Mouse (Mus musculus): Measurements from ENCODE around the gene Rnf41.

- TF ChIP-seq CTCF (IDR thresholded peaks at IDR 0.05 in 2 of 3, conservative IDR thresholded peaks at IDR 0.05 in 1 of 3; ENCODE audit: control insufficient read depth in 1 of 3, insufficient read depth in 1 of 3, low read depth in 2 of 3, low read length in 3 of 3, poor library complexity in 1 of 3, severe bottlenecking in 1 of 3) (no peak), POLR2A (IDR thresholded peaks at IDR 0.05; ENCODE audit: control insufficient read depth in 1 of 2, insufficient read depth in 1 of 2, low read depth in 1 of 2, low read length in 2 of 2, poor library complexity in 1 of 2) (no peak), MAX (IDR thresholded peaks at IDR 0.05; ENCODE audit: low read length) (no peak), ETS1 (IDR thresholded peaks at IDR 0.05; ENCODE audit: low read depth, low read length) (no peak)
Measured at GRCm38 (mm10) chr10:128457676-128458075, 46.2 kb downstream of the Rnf41 start.

Data from MEL (cell line).